Mouse (Mus musculus) intestine, embryonic 14.5 days (tissue): Measurements from ENCODE around the gene Tnfrsf17. TPM values are rescaled to one million over a fixed set of nuclear protein-coding genes. Genes with fewer than 3 reads are reported as not detected.
"Not testable (repeated sequence)": the region's sequence is repeated elsewhere in the genome, so short reads cannot be mapped to it uniquely, and the experiment has no call there.

ENCODE experiments used
- ATAC-seq: fragments of 200-750 bp; cut with Nextera tagmentation; replicated peaks from 2 replicates; pipeline ENCODE4 v1.8.0; 2017; ENCODE audit warnings: low read depth, moderate number of reproducible peaks, moderate TSS enrichment, moderate library complexity; ENCODE audit not compliant: low FRiP score, low TSS enrichment
- DNase-seq: peaks from one replicate; pipeline ENCODE4 v3.0.0-alpha.2; 2018; ENCODE audit warnings: low spot score
- H3K27ac ChIP-seq: fragments of 300-500 bp; sonication (generic); 2 replicates; pipeline ENCODE4 v1.5.1; 2014; ENCODE audit warnings: low read depth, mild to moderate bottlenecking, control low read depth
- H3K27me3 ChIP-seq: fragments of 300-500 bp; sonication (generic); replicated peaks from 2 replicates; pipeline ENCODE4 v1.6.1; 2014; ENCODE audit warnings: low read length, control low read depth; ENCODE audit not compliant: control insufficient read depth, insufficient read depth
- H3K36me3 ChIP-seq: fragments of 300-500 bp; sonication (generic); 2 replicates; pipeline ENCODE4 v1.6.1; 2014; ENCODE audit warnings: low read length, control low read depth; ENCODE audit not compliant: control insufficient read depth, insufficient read depth
- H3K4me1 ChIP-seq: fragments of 300-500 bp; sonication (generic); replicated peaks from 2 replicates; pipeline ENCODE4 v1.6.1; 2014; ENCODE audit warnings: low read length, control low read depth, mixed read lengths; ENCODE audit not compliant: control insufficient read depth, insufficient read depth
- H3K4me2 ChIP-seq: fragments of 300-500 bp; sonication (generic); 2 replicates; pipeline ENCODE4 v1.6.1; 2014; ENCODE audit warnings: low read length
- H3K4me3 ChIP-seq: fragments of 300-500 bp; sonication (generic); 2 replicates; pipeline ENCODE4 v1.5.1; 2014; ENCODE audit warnings: low read depth, low read length, control low read depth, mixed read lengths
- H3K9ac ChIP-seq: fragments of 300-500 bp; sonication (generic); 2 replicates; pipeline ENCODE4 v1.6.1; 2014; ENCODE audit warnings: mild to moderate bottlenecking, low read length
- H3K9me3 ChIP-seq: fragments of 300-500 bp; sonication (generic); 2 replicates; pipeline ENCODE4 v1.6.1; 2016; ENCODE audit warnings: low read length, control low read depth; ENCODE audit not compliant: control insufficient read depth
- WGBS: fragments of 180-500 bp; shearing (Covaris S2); extraction: QIAGEN DNeasy Blood & Tissue Kit; methylation state at CpG from one replicate; pipeline ENCODE4 v1.1.7; 2014; 5-methylcytosine and 5-hydroxymethylcytosine counted together
- polyA plus RNA-seq: library from polyadenylated mRNA; unstranded; fragments of >200 nt; fragmentation: Nextera tagmentation; extraction: Ambion mirVana; gene quantifications from 2 replicates; pipeline ENCODE4 v1.2.1, GENCODE M21; 2014

The Tnfrsf17 gene
- polyA plus RNA-seq, 1 experiment from 2014 or later, result not detected

DNA sequence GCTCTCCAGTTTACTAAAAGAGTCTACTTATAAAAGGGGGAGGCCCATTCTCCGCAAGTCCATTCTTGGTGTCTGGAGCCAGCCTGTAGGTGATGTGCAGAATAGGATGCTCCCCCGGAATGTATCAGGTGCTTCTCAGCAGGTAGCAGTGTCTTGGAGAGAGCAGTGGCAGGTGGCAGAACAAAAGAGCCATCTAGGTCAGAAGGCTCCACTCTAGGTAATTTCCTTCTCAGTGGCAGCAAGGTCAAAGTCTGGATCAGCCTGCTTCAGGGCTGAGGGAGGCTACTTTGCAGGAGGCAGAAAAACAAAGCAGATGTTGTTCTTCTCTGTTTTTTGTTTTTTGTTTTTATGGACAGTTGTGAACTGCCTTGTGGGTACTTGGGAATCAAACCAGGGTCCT lies 47.0 kb downstream of the Tnfrsf17 start:
- not testable (repeated sequence) for H3K27me3 ChIP-seq, ATAC-seq
- 89% methylated on average over 2 of the region's 2 CpGs for WGBS

DNA sequence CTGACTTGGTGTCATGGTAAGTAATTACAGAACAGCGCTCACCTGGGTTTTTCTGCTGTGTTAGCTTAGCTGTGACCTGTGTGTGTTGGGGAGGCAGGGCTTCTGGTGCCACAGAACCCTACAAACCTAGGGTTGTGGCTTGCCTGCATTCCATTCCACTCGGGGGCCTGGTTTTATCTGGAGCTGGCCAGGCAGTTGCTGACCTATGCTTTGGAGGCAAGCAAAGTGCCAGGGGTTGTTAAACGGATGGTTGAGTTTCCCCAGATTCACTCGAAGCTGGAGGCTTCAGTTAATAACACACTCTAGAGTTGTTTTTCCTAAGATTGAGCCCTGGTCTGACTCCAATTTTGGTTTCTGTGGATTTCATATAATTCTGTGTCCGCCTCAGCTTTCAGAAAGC lies 52.0 kb downstream of the Tnfrsf17 start:
- Histone ChIP-seq H3K27ac (no peak overlapping the region), H3K4me1 (no peaks in the 10 kb centered on the region), H3K9ac (no peak overlapping the region), H3K36me3 (peaks cover 5% of the 10 kb centered on the region; the same call in 1 of the 2 replicates), H3K27me3 (no peaks in the 10 kb centered on the region), H3K9me3 (no peaks in the 10 kb centered on the region), H3K4me3 (no peak overlapping the region), H3K4me2 (no peak overlapping the region)
- no peak for ATAC-seq
- WGBS, result 48% methylated on average over 5 of the region's 5 CpGs
- DNase-seq, result no peak

More for the DNA sequence above, 47.0 kb downstream of the Tnfrsf17 start:
- H3K4me2 ChIP-seq, H3K9ac ChIP-seq, H3K4me3 ChIP-seq, H3K4me1 ChIP-seq, H3K9me3 ChIP-seq, DNase-seq, H3K27ac ChIP-seq, H3K36me3 ChIP-seq: not testable (repeated sequence)

DNA sequence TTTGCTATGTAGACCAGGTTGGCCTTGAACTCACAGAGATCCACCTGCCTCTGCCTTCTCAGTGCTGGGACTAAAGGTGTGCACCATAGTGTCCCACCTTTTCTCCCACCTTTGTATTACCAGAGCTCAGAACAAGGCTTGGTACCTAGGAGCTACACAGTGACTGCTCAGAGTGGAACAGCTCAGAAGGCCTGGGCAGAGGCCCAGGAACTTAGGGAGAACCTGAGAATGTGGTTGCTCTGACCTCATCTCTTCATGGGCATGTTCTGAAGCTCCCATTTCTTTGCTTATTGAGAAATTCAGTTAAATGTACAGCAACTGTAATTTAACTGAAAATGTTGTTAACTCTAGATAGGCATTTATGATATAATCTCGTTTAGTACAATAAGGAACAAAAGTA lies 53.2 kb downstream of the Tnfrsf17 start:
- Histone ChIP-seq H3K9ac (no peak overlapping the region), H3K9me3 (no peaks in the 10 kb centered on the region), H3K36me3 (peaks cover 5% of the 10 kb centered on the region; the same call in 1 of the 2 replicates), H3K4me2 (no peak overlapping the region), H3K27me3 (no peaks in the 10 kb centered on the region), H3K27ac (no peak overlapping the region), H3K4me3 (no peak overlapping the region), H3K4me1 (no peaks in the 10 kb centered on the region)
- ATAC-seq, result no peak
- DNase-seq, result no peak
- WGBS, result 67% methylated on average over 1 of the region's 1 CpGs

DNA sequence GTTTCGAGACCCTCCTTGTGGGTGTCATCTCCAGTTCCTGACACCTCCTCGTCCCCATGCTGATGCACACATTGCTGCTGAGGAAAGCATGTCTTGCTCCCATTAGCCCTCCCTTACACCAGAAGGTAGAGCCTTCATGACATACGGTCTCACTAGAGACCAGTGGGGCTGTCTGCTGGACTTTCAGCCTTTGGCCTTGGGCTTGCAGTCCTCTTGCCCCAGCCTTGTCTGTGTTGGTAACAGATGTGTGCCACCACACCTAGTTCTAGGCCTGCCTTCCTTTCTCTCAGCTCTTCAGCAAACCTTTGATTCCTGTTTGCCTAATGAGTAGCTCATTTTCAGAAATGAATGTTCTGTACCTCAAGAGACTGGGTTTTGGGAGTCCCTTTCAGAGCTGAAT lies 54.8 kb downstream of the Tnfrsf17 start:
- no peaks in the 10 kb centered on the region for H3K4me1 ChIP-seq
- WGBS, result 84% methylated on average over 3 of the region's 3 CpGs
- no peak overlapping the region for H3K4me2 ChIP-seq
- no peak for DNase-seq
- no peaks in the 10 kb centered on the region for H3K27me3 ChIP-seq
- H3K9me3 ChIP-seq, result no peaks in the 10 kb centered on the region
- peaks cover 5% of the 10 kb centered on the region; the same call in 1 of the 2 replicates for H3K36me3 ChIP-seq
- H3K9ac ChIP-seq, result no peak overlapping the region
- H3K4me3 ChIP-seq, result no peak overlapping the region
- no peak for ATAC-seq
- H3K27ac ChIP-seq, result no peak overlapping the region

DNA sequence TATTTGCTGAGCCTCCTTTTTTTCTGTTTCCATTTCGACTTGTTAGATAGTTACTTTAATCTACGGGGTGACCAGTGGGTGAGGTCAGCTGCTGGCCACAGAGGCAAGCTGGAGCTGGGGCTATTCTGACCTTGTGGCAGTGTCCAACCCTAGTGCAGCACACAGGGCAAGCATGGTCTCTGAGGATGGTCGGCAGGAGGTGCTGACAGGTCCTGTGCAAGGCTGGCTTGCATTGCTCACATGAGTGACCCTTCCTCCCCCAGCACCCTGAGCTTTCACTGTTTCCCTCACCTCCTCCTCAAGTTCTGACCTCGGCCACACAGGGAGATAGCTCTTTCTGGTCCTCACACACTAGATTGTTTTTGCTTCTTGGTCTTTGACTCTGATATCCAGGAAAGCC lies 55.5 kb downstream of the Tnfrsf17 start:
- ATAC-seq (no peak), DNase-seq (no peak)
- Histone ChIP-seq H3K4me2 (no peak overlapping the region), H3K4me3 (no peak overlapping the region), H3K9ac (no peak overlapping the region), H3K27ac (no peak overlapping the region), H3K4me1 (no peaks in the 10 kb centered on the region), H3K36me3 (peaks cover 5% of the 10 kb centered on the region; the same call in 1 of the 2 replicates), H3K9me3 (no peaks in the 10 kb centered on the region), H3K27me3 (no peaks in the 10 kb centered on the region)
- WGBS, result 61% methylated on average over 4 of the region's 4 CpGs

DNA sequence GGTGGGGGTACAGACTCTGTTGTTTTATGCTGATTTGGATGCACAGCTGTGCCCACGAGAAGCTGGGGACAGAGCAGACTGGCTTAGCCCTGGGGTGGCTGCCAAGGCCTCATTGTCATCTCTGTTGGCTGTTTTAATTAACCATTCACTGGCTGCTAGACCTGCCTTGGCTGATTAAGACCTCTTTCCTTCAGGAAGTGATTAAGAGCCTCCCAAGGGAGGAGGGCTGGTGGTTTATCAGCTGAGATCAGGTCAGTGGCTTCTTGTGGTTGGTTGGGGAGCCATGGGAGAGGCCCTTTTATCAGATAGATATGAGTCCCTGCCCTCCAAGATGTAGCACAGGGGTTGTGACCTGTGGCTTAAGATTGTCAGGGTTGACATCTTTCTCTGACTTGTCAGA lies 56.0 kb downstream of the Tnfrsf17 start:
- no peak overlapping the region for H3K27ac ChIP-seq

More for the DNA sequence above, 56.0 kb downstream of the Tnfrsf17 start:
- ATAC-seq (no peak), DNase-seq (no peak)
- Histone ChIP-seq H3K4me2 (no peak overlapping the region), H3K4me3 (no peak overlapping the region), H3K27me3 (no peaks in the 10 kb centered on the region), H3K36me3 (peaks cover 5% of the 10 kb centered on the region; the same call in 1 of the 2 replicates), H3K9ac (no peak overlapping the region), H3K4me1 (no peaks in the 10 kb centered on the region), H3K9me3 (no peaks in the 10 kb centered on the region)
- 37% methylated on average over 1 of the region's 1 CpGs for WGBS

Other genes with a start within 250 kb of the Tnfrsf17 start
- gene Litaf, start 247.7 kb upstream of the Tnfrsf17 start, polyA plus RNA-seq, result 106 and 112 TPM in 2 replicates
- gene Txndc11, start 179.2 kb upstream of the Tnfrsf17 start, polyA plus RNA-seq, result 34.8 and 39.2 TPM in 2 replicates
- gene Zc3h7a, start 137.4 kb upstream of the Tnfrsf17 start, polyA plus RNA-seq, result 94.7 and 107 TPM in 2 replicates
- 216 and 230 TPM in 2 replicates for gene Rsl1d1, start 110.5 kb upstream of the Tnfrsf17 start, polyA plus RNA-seq
- 90.4 and 92.3 TPM in 2 replicates for gene Gspt1, start 59.5 kb upstream of the Tnfrsf17 start, polyA plus RNA-seq
- 6.3 and 8.1 TPM in 2 replicates for gene Snx29, start 9.1 kb downstream of the Tnfrsf17 start, polyA plus RNA-seq